Mouse (Mus musculus) limb, embryonic 12.5 days (tissue): Measurements from ENCODE around the gene Olig3. TPM values are rescaled to one million over a fixed set of nuclear protein-coding genes. Genes with fewer than 3 reads are reported as not detected.

ENCODE experiments used
- ATAC-seq: fragments of 200-750 bp; cut with Nextera tagmentation; 2 replicates; pipeline ENCODE4 v1.8.0; 2017; ENCODE audit warnings: low read depth, moderate TSS enrichment; ENCODE audit not compliant: insufficient number of reproducible peaks, insufficient read depth, low FRiP score, low TSS enrichment
- H3K27ac ChIP-seq: fragments of 300-500 bp; sonication (generic); 2 replicates; pipeline ENCODE4 v1.5.1; 2016; ENCODE audit warnings: mild to moderate bottlenecking, moderate library complexity
- H3K27me3 ChIP-seq: fragments of 300-500 bp; sonication (generic); 2 replicates; pipeline ENCODE4 v1.6.1; 2016; ENCODE audit warnings: mild to moderate bottlenecking, moderate library complexity
- H3K36me3 ChIP-seq: fragments of 300-500 bp; sonication (generic); 2 replicates; pipeline ENCODE4 v1.6.1; 2016; ENCODE audit warnings: mild to moderate bottlenecking, moderate library complexity
- H3K4me1 ChIP-seq: fragments of 300-500 bp; sonication (generic); replicated peaks from 2 replicates; pipeline ENCODE4 v1.6.1; 2016
- H3K4me2 ChIP-seq: fragments of 300-500 bp; sonication (generic); 2 replicates; pipeline ENCODE4 v1.6.1; 2016; ENCODE audit warnings: mild to moderate bottlenecking, moderate library complexity
- H3K4me3 ChIP-seq: fragments of 300-500 bp; sonication (generic); replicated peaks from 2 replicates; pipeline ENCODE4 v1.5.1; 2016; ENCODE audit warnings: mild to moderate bottlenecking
- H3K9ac ChIP-seq: fragments of 300-500 bp; sonication (generic); replicated peaks from 2 replicates; pipeline ENCODE4 v1.6.1; 2016; ENCODE audit warnings: mild to moderate bottlenecking, moderate library complexity
- H3K9me3 ChIP-seq: fragments of 300-500 bp; sonication (generic); 2 replicates; pipeline ENCODE4 v1.6.1; 2016; ENCODE audit warnings: mild to moderate bottlenecking, moderate library complexity
- WGBS: fragments of 180-500 bp; shearing (Covaris S2); methylation state at CpG from one replicate; pipeline ENCODE4 v1.1.7; 2016; 5-methylcytosine and 5-hydroxymethylcytosine counted together
- polyA plus RNA-seq: library from polyadenylated mRNA; unstranded; fragments of >200 nt; fragmentation: Nextera tagmentation; extraction: Ambion mirVana; gene quantifications from 2 replicates; pipeline ENCODE4 v1.2.1, GENCODE M21; 2016

Olig3 gene
- polyA plus RNA-seq, 1 experiment from 2014 or later, result not detected

- Histone ChIP-seq H3K27ac (no peak overlapping the region), H3K27me3 (peaks cover 6% of the 10 kb centered on the region; the same call in 1 of the 2 replicates), H3K9me3 (no peaks in the 10 kb centered on the region), H3K9ac (no peak overlapping the region), H3K4me2 (no peak overlapping the region), H3K36me3 (no peaks in the 10 kb centered on the region), H3K4me3 (no peak overlapping the region), H3K4me1 (0 out of 2 replicates have a peak, but pooled peaks cover 7% of the 10 kb centered on the region)
- WGBS, result 91% methylated on average over 12 of the region's 12 CpGs
- no peak for ATAC-seq
Measured at GRCm38 (mm10) chr10:19397396-19397795, 41.1 kb downstream of the Olig3 start.

- no peaks in the 10 kb centered on the region for H3K9me3 ChIP-seq
- no peak overlapping the region for H3K9ac ChIP-seq
- no peak overlapping the region for H3K4me3 ChIP-seq
- no peak overlapping the region for H3K4me2 ChIP-seq
- ATAC-seq, result no peak
- WGBS, result 8% methylated on average over 5 of the region's 5 CpGs
- no peaks in the 10 kb centered on the region for H3K36me3 ChIP-seq
- H3K27me3 ChIP-seq, result peaks cover 6% of the 10 kb centered on the region; the same call in 1 of the 2 replicates
- H3K27ac ChIP-seq, result no peak overlapping the region
- H3K4me1 ChIP-seq, result 0 out of 2 replicates have a peak, but pooled peaks cover 7% of the 10 kb centered on the region
Measured at GRCm38 (mm10) chr10:19401136-19401535, 44.8 kb downstream of the Olig3 start.

- ATAC-seq, result no peak
Measured at GRCm38 (mm10) chr10:19404401-19404800, 48.1 kb downstream of the Olig3 start.

GRCm38 (mm10) chr10:19405959-19406358, 49.6 kb downstream of the Olig3 start:
- Histone ChIP-seq H3K9me3 (no peaks in the 10 kb centered on the region), H3K27ac (no peak overlapping the region), H3K4me3 (no peak overlapping the region), H3K9ac (no peak overlapping the region), H3K36me3 (no peaks in the 10 kb centered on the region), H3K4me2 (no peak overlapping the region), H3K27me3 (no peaks in the 10 kb centered on the region), H3K4me1 (0 out of 2 replicates have a peak, but pooled peaks cover 3% of the 10 kb centered on the region)
- ATAC-seq, result no peak
- 65% methylated on average over 1 of the region's 1 CpGs for WGBS

More at GRCm38 (mm10) chr10:19404401-19404800, 48.1 kb downstream of the Olig3 start:
- H3K4me3 ChIP-seq, result no peak overlapping the region
- H3K27ac ChIP-seq, result no peak overlapping the region
- 0 out of 2 replicates have a peak, but pooled peaks cover 7% of the 10 kb centered on the region for H3K4me1 ChIP-seq
- WGBS, result 31% methylated on average over 1 of the region's 1 CpGs
- no peaks in the 10 kb centered on the region for H3K36me3 ChIP-seq
- H3K9me3 ChIP-seq, result no peaks in the 10 kb centered on the region
- no peaks in the 10 kb centered on the region; the same call in 1 of the 2 replicates for H3K27me3 ChIP-seq
- no peak overlapping the region for H3K4me2 ChIP-seq
- no peak overlapping the region for H3K9ac ChIP-seq

- Histone ChIP-seq H3K9me3 (no peaks in the 10 kb centered on the region), H3K36me3 (no peaks in the 10 kb centered on the region), H3K4me1 (no peaks in the 10 kb centered on the region), H3K27ac (no peak overlapping the region), H3K9ac (no peak overlapping the region), H3K27me3 (no peaks in the 10 kb centered on the region), H3K4me2 (no peak overlapping the region), H3K4me3 (no peak overlapping the region)
- ATAC-seq, result no peak
- whole genome bisulfite sequencing, result 85% methylated on average over 3 of the region's 3 CpGs
Measured at GRCm38 (mm10) chr10:19407168-19407567, 50.8 kb downstream of the Olig3 start.

Other genes with a start within 250 kb of the Olig3 start
- gene Ifngr1, start 235.4 kb downstream of the Olig3 start, polyA plus RNA-seq, result 38.5 and 39.7 TPM in 2 replicates